Mouse (Mus musculus) activated CD4-positive, CD25-positive, alpha-beta regulatory T cell, adult 4 months (primary cell): Measurements from ENCODE around the gene Pabpc1l. TPM values are rescaled to one million over a fixed set of nuclear protein-coding genes. Genes with fewer than 3 reads are reported as not detected.
A peak's percentile ranks its signal among the peaks of the same experiment; 100 is the strongest.

ENCODE experiments used
- ATAC-seq: one replicate; pipeline ENCODE4 v1.8.0; 2017
- polyA plus RNA-seq, 2 experiments: library from polyadenylated mRNA; unstranded; fragments of 100-300 nt; shearing (Covaris generic); gene quantifications; one replicate each; pipeline ENCODE4 v1.2.1; 2017

Gene Pabpc1l
- polyA plus RNA-seq, result 1 to 10 TPM; 2.9 to 4.1 TPM

DNA sequence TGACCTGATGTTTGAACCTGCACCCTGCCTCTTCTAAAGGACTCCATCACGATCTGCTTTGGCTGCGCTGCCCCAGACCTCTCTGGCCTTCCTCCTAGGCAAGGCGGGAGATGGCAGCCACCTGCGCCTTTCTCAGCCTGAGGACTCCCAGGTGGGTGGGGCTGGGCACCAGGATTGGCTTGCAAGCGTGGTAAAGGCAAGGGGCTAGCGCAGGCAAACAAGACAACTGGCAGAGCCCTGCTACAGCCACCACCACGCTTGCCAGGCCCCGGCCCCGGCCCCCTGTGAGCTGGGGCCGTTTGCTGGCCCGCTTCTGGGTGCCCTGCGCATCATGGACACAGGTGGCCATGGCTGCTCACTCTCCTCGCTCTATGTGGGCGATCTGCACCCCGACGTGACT is at the start of gene Pabpc1l:
TSS of gene Pabpc1l (plus strand) at position 301 of the 400 bp plus-strand sequence.
- ATAC-seq, result no peak

DNA sequence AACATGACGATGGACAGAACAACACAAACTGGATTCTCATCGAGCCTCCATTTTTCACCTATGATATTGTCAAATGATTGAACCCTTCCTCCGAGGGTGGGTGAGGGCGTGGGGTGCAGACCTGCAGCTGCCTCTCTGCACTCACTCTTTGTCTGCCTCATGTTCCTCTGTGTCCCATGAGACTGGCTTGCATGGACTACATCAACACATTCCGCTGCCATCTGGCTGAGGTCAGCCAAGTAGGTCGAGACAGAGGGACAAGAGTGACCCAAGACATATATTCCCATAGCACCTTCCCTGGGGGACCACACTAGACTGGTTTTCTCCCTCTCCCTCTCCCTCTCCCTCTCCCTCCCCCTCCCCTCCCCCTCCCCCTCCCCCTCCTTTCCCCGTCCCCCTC is 48.8 kb upstream of the Pabpc1l start:
- no peak for ATAC-seq

DNA sequence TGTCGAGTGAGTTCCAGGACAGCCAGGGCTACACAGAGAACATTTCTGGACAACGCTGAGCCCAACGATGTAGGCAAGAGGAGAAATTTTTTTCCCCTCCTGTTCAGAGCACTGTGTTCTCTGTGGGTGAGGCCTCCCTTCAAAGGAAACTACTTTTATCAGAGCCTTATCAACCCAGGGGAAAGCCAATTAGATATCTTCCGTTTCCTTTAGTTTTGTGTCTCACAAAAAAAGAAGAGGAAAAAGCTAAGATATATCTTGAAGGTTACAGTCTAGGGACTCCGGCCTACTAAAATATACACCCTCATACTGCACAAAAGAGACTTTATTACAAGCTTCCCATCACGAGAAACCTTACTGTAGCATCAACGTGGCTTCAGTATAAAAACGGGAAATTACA is 38.0 kb upstream of the Pabpc1l start:
- no peak for ATAC-seq

- no peak for ATAC-seq
Measured at GRCm38 (mm10) chr2:163992871-163993270, 32.4 kb upstream of the Pabpc1l start.

DNA sequence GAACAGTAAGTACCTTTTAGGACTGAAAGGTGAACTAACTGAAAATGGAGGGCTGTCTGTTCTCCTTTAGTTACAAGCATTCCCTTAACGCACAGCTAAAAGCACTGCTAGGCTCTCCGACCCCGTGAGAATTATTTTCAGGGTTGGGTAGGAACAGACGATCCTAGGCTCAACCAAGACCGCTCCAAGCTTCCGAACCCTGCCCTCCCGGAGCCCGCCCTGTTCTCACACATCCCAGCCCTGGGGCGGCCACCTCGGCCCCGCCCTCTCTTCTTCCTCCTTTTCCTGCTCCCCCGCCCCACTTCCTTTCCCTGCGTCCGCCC is 30.6 kb upstream of the Pabpc1l start, which contains the start of gene Ywhab:
TSS of gene Ywhab (plus strand) at position 307 of the 323 bp plus-strand sequence.
- no peak for ATAC-seq

DNA sequence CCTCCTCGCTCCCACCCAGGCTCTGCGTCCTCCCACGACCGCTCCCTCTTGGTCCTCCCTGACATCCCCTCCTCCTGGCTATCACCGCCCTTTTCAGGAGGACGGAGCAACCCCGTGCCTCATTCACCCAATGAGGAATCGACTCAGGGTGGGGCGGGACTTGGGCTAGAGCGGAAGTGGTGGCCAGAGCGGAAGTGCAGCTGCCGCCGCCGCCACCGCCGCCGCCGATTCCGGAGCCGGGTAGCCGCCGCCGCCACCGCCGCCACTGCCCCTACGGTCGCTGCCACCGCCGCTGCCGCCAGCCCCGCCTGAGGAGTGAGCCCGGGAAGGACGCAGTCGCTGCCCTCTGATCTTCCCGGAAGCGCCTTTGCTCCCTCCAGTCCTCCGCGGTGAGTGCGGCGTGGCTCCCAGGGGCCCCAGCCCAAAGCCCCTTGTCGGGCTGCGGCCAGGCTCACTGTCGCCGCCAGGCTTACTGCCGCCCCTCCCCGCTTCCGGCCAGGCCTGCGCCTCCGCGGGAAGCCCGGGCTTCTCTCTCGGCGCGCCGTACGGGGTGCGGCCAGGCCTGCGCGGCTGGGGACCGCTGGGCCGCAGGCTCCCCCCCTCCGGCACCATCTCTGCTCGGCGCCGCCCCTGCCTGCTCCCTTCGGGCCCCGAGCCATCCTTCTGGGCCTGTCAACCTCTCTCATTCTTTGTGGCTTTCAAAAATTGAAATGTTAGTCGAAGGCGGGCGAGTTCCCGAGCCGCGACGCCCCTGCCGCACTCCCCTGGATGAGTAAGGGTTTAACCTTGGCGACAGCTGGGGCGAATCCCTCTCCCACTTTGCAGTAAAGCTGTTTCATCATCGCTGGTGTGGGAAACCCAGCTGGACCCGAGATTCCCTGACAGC is 30.0 kb upstream of the Pabpc1l start:
- peak; percentile 91 for ATAC-seq

GRCm38 (mm10) chr2:163996275-163996674 is 29.0 kb upstream of the Pabpc1l start:
- no peak for ATAC-seq

DNA sequence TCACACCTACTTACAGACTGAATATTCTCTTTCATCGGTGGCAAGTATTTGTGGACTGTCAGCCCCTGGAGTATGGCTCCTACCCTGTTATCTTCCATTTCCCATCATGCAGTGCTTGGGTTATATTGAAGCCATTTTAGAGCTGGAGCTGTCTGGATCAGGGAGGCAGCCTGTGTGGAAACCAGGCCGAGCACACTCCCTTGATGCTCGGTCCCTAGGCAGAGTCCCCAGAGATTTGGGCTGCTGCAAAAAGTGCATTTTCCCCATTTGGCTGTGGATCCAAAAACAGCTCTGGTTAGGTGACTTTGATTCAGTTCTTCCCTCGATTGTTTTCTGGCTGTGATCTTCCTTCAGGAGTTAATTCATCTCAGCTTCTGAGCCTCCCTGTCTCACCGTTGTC is 28.4 kb upstream of the Pabpc1l start:
- no peak for ATAC-seq

DNA sequence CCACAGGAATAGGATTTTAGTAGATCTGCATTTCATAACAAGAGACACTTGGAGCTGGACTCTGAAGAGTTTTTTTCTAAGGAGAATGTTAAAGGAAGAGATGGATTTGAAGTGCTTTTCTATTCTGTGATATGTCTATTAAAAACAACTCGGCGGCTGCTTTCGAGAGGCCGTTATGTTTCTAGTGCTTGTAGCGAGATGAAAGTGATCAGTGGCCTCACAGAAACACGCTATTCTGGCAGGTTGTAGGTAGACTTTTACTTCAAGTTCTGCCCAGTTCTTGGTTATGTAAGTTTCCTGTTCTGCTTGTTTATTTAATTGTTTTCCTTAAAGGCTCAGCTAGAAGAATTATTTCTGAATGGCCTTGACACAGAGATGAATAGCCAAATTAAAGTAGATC is 26.3 kb upstream of the Pabpc1l start:
- no peak for ATAC-seq

DNA sequence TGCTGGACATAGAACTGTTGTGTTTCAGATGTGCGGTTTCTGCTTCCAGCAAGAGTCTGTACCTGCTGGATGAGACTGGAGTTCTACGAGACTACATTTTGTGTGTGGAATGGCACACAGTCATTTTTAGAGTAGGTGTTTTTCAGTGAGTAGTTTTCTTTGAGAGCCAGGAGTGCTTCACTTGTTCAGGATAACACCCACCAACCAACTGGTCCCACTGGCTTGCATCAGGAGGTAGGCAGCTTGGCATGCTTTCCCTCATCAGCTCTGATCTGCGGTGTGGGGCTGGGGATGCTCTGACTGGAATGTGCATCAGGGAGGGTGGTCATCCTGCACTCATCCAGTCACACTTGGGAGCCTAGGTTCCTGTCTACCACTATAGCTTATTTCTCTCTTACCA is 22.6 kb upstream of the Pabpc1l start:
- no peak for ATAC-seq

- ATAC-seq, result no peak
Measured at GRCm38 (mm10) chr2:164004503-164004902, 20.7 kb upstream of the Pabpc1l start.

DNA sequence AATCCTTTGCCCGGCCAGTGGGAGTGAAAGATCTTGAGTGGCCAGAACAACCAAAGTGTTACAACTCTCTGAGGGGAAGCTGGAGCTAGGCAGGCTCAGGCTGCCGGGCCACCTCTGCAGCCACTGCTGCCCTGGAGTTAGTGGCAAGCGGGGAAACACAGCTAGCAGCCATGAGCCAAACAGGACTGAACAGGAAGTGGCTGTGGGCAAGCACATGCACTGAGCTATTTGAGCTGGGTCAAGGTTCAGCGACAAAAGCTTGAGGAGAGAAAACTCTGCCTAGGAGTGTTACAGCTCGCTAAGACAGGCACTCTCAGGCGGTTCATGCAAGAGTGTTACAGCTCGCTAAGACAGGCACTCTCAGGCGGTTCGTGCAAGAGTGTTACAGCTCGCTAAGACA is 18.3 kb upstream of the Pabpc1l start:
- peak; percentile 81 for ATAC-seq

GRCm38 (mm10) chr2:164007547-164007946 is 17.7 kb upstream of the Pabpc1l start:
- no peak for ATAC-seq

DNA sequence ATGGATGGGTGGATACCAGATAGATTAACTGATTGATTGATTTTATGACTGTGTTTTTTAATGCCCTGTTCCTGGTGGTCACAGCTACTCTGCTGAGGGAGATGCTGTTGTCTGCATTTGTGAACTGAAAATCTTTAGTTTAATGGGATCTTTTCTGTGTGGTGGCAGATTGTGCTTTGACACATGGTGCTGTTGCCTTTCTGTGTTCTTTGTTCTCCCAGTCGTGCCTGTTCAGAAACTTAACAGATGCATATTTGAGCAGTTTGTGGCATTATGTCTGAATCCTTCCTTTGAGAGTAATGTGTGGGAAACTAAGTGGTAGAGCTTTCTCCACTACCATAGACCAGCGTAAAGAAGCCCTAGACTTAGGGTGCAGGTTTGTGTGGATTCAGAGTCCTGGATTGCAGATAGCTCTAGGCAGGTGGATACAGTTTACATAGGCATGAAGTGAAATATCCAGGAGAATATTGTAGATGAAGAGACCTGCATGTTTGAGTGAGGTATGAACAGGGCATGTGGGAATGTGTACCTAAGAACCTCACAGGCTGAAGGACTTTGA is 17.2 kb upstream of the Pabpc1l start:
- ATAC-seq, result no peak

GRCm38 (mm10) chr2:164009227-164009626 is 16.0 kb upstream of the Pabpc1l start:
- no peak for ATAC-seq

- ATAC-seq, result no peak
Measured at GRCm38 (mm10) chr2:164010496-164010895, 14.8 kb upstream of the Pabpc1l start.

DNA sequence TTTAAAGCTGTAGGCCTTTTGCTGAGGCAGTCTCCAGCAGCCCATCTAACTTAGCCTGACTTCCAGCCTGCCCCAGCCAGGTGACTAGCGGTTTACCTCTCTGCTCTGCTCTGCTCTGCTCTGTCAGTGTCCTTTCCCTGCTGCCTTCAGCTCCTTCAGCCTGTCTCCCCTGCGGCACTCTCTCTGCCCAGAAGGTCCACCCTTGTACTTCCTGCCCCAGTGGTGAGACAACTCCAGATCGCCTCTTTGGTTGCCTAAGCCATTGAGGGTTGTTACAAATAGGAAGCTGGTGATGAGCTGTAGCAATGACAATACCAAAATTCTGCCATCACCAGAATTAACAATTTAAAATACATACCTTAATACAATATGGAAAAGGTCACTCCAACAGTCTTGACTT is 14.3 kb upstream of the Pabpc1l start:
- no peak for ATAC-seq

DNA sequence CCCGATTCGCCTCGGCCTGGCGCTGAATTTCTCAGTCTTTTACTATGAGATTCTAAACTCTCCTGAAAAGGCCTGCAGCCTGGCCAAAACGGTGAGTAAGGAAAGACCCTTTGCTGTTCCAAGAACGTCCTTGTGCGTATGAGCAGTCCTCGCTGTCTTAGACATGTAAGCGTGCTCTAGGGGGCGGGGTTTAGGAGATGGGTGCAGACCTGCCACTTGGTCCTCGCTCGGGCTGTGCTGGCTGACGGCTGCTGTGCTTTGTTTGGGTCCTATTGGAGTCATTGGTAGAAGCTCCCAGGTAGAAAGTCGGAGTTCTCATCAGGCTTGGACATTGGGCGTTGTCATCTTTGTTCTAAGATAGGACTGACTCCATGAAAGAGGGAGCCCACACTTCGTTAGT is 9.9 kb upstream of the Pabpc1l start:
- no peak for ATAC-seq

- ATAC-seq, result no peak
Measured at GRCm38 (mm10) chr2:164018910-164019309, 6.3 kb upstream of the Pabpc1l start.

DNA sequence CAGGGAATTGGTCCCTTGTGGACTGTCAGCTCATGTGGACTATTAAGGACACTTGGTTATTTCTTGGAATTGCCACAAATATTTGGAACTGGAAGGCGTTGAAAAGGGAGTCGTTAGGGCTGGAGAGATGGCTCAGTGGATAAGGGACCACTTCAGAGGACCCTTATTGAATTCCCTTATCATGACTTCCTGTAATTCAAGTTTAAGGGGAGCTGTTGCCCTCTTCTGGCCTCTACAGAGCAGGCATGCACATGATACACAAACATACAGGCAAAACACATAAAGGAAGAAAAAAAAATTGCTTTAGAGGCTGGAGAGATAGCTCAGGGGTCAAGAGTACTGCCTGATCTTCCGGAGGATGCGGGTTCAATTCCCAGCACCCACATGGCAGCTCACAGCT is 5.3 kb upstream of the Pabpc1l start:
- no peak for ATAC-seq

- no peak for ATAC-seq
Measured at GRCm38 (mm10) chr2:164022104-164022503, 3.1 kb upstream of the Pabpc1l start.

GRCm38 (mm10) chr2:164031147-164031546 is 5.9 kb downstream of the Pabpc1l start:
- no peak for ATAC-seq

DNA sequence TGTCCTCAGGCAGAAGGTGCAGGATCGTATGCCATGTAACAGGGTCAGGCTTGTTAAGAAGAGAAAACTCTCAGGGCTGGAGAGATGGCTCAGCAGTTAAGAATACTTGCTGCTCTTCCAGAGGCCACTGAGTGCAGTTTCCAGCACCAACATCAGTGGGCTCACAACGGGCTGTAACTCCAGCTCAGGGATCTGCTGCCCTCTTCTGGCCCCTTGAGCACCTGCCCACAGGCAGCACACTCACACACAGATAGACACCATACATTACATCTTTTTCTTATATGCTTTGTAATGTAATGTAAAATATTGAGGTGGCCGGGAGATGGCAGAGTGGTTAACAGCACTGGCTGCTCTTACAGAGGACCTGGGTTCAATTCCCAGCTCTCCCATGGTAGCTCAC is 7.7 kb downstream of the Pabpc1l start:
- ATAC-seq, result no peak

DNA sequence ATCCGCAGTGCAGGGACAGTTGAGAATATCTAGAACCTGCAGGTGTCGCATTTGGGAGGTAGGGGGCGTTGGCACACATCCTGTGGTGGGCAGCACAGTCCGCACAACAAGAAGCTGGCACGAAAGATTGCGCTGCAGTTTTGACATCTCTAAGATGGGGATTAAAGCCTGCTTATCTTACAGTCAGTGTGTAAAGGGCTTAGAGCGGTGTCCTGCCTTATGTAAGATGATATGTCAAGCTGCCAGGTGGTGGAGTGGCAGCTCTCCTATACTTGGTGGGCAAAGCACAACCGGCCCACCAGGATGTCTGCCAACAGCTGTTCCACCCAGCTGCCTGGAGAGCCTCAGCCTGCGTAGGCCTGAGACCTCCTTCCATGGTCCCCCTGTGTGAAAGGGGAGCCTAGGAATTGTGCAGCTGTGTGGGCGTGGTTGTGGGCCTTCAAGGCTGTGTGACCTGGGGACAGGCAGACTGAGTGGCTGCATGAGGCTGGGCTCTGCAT is 11.3 kb downstream of the Pabpc1l start:
- no peak for ATAC-seq
